ENCODE assay signal across 14 mouse cellular contexts in genomic region chr4:140691481-140691880, GRCm38 (mm10). TPM values are rescaled to one million over a fixed set of nuclear protein-coding genes. Genes with fewer than 3 reads are reported as not detected.
"Had no signal": no experiment of that assay in that cellular context is flagged by ENCODE, and none has a peak within 500 bp of the region (broad histone marks: within the 10 kb centered on the region; RNA-seq: fewer than 3 reads in every experiment).

No protein-coding gene starts in this region.

- H3K27me3 ChIP-seq: intestine, embryonic 15.5 days; kidney, embryonic 15.5 days; limb, embryonic 15.5 days had no signal

- H3K4me2 ChIP-seq: intestine, embryonic 15.5 days; kidney, embryonic 15.5 days; limb, embryonic 15.5 days; midbrain, embryonic 11.5 days had no signal

- H3K27ac ChIP-seq: intestine, embryonic 15.5 days; kidney, embryonic 15.5 days; limb, embryonic 15.5 days; stomach, postnatal 0 days had no signal

- H3K36me3 ChIP-seq: intestine, embryonic 15.5 days; kidney, embryonic 15.5 days; limb, embryonic 15.5 days had no signal

- DNase-seq: kidney, adult 18-20 months; kidney, postnatal 14 days; lung, adult 18-20 months; thymus, postnatal 36 days had no signal

- H3K4me3 ChIP-seq: intestine, embryonic 15.5 days; kidney, embryonic 15.5 days; limb, embryonic 15.5 days had no signal

- H3K9me3 ChIP-seq: intestine, embryonic 15.5 days; kidney, embryonic 15.5 days; limb, embryonic 15.5 days had no signal

- H3K9ac ChIP-seq: intestine, embryonic 15.5 days; kidney, embryonic 15.5 days; limb, embryonic 15.5 days had no signal

- ATAC-seq: intestine, embryonic 15.5 days had no signal

RNA-seq across cellular contexts. Expression of gene Padi6, which starts 51.0 kb away (rescaled TPM):
- total RNA-seq: layer of hippocampus, adult 8-10 months; megakaryocyte progenitor cell, adult 5-6 weeks; midbrain, postnatal 0 days had no signal
- polyA plus RNA-seq: kidney, embryonic 15.5 days; large intestine, adult 2 months; limb, embryonic 15.5 days; lung, embryonic 16.5 days; midbrain, embryonic 11.5 days; stomach, postnatal 0 days had no signal
